Mouse (Mus musculus) heart, postnatal 0 days (tissue): ENCODE results near the gene Fam163a.
"Not testable (repeated sequence)": the region's sequence is repeated elsewhere in the genome, so short reads cannot be mapped to it uniquely, and the experiment has no call there.

Source experiments
- CTCF ChIP-seq: IDR thresholded peaks from 2 replicates; pipeline ENCODE4 v1.5.1; 2016; ENCODE audit warnings: antibody characterized with exemption, control low read depth, low read depth
- EP300 ChIP-seq: IDR thresholded peaks from 2 replicates; pipeline ENCODE4 v1.6.1; 2016; ENCODE audit warnings: antibody characterized with exemption, low read depth

GRCm38 (mm10) chr1:156251096-156251495 is 46.3 kb upstream of the Fam163a start:
- not testable (repeated sequence) for TF ChIP-seq CTCF, EP300
